Mouse (Mus musculus) hindbrain, postnatal 0 days (tissue): ENCODE measurements around the gene Top1. TPM values are rescaled to one million over a fixed set of nuclear protein-coding genes. Genes with fewer than 3 reads are reported as not detected.
"Not testable (repeated sequence)": the region's sequence is repeated elsewhere in the genome, so short reads cannot be mapped to it uniquely, and the experiment has no call there.

Experiments used
- ATAC-seq: fragments of 200-750 bp; cut with Nextera tagmentation; 2 replicates; pipeline ENCODE4 v1.8.0; 2017; ENCODE audit warnings: mild to moderate bottlenecking, moderate TSS enrichment, moderate library complexity
- DNase-seq: peaks from one replicate; pipeline ENCODE4 v3.0.0-alpha.2; 2015; ENCODE audit warnings: low spot score
- H3K27ac ChIP-seq: fragments of 300-500 bp; sonication (generic); 2 replicates; pipeline ENCODE4 v1.5.1; 2014; ENCODE audit warnings: mild to moderate bottlenecking
- H3K27me3 ChIP-seq: fragments of 300-500 bp; sonication (generic); 2 replicates; pipeline ENCODE4 v1.6.1; 2014; ENCODE audit warnings: low read length, mixed read lengths; ENCODE audit not compliant: insufficient read depth
- H3K36me3 ChIP-seq: fragments of 300-500 bp; sonication (generic); 2 replicates; pipeline ENCODE4 v1.6.1; 2014; ENCODE audit warnings: low read length, mixed read lengths; ENCODE audit not compliant: insufficient read depth
- H3K4me1 ChIP-seq: fragments of 300-500 bp; sonication (generic); 2 replicates; pipeline ENCODE4 v1.6.1; 2014; ENCODE audit warnings: antibody characterized with exemption, low read length, mixed read lengths; ENCODE audit not compliant: insufficient read depth
- H3K4me2 ChIP-seq: fragments of 300-500 bp; sonication (generic); 2 replicates; pipeline ENCODE4 v1.6.1; 2014; ENCODE audit warnings: low read depth, mild to moderate bottlenecking, low read length, moderate library complexity, mixed read lengths
- H3K4me3 ChIP-seq: fragments of 300-500 bp; sonication (generic); 2 replicates; pipeline ENCODE4 v1.5.1; 2014; ENCODE audit warnings: low read length
- H3K9ac ChIP-seq: fragments of 300-500 bp; sonication (generic); replicated peaks from 2 replicates; pipeline ENCODE4 v1.6.1; 2014; ENCODE audit warnings: mild to moderate bottlenecking, low read length, moderate library complexity, mixed read lengths
- H3K9me3 ChIP-seq: fragments of 300-500 bp; sonication (generic); 2 replicates; pipeline ENCODE4 v1.6.1; 2016; ENCODE audit warnings: low read length, mixed read lengths
- CTCF ChIP-seq: IDR thresholded peaks from 2 replicates; pipeline ENCODE4 v1.5.1; 2016; ENCODE audit warnings: antibody characterized with exemption, control low read depth, low read depth
- WGBS: fragments of 180-500 bp; shearing (Covaris S2); extraction: QIAGEN DNeasy Blood & Tissue Kit; methylation state at CpG from one replicate; pipeline ENCODE4 v1.1.7; 2014; 5-methylcytosine and 5-hydroxymethylcytosine counted together
- polyA plus RNA-seq: library from polyadenylated mRNA; unstranded; fragments of >200 nt; fragmentation: Nextera tagmentation; extraction: Ambion mirVana; gene quantifications from 2 replicates; pipeline ENCODE4 v1.2.1, GENCODE M21; 2015
- total RNA-seq: library from RNA; depleted of rRNA; stranded (reverse); fragments of >200 nt; gene quantifications from 2 replicates; pipeline ENCODE4 v1.2.3, GENCODE M21; 2014

Gene Top1
- total and polyA plus RNA-seq, 2 experiments from 2014 or later, result 28.8 to 44.9 TPM

- Histone ChIP-seq H3K4me1 (no peaks in the 10 kb centered on the region), H3K4me3 (no peak overlapping the region), H3K9ac (no peak overlapping the region), H3K9me3 (no peaks in the 10 kb centered on the region), H3K4me2 (no peak overlapping the region), H3K27me3 (no peaks in the 10 kb centered on the region), H3K27ac (no peak overlapping the region), H3K36me3 (no peaks in the 10 kb centered on the region)
- DNase-seq (no peak), ATAC-seq (no peak)
- no peak for TF ChIP-seq CTCF
Measured at GRCm38 (mm10) chr2:160658811-160659210, 13.1 kb downstream of the Top1 start.

DNA sequence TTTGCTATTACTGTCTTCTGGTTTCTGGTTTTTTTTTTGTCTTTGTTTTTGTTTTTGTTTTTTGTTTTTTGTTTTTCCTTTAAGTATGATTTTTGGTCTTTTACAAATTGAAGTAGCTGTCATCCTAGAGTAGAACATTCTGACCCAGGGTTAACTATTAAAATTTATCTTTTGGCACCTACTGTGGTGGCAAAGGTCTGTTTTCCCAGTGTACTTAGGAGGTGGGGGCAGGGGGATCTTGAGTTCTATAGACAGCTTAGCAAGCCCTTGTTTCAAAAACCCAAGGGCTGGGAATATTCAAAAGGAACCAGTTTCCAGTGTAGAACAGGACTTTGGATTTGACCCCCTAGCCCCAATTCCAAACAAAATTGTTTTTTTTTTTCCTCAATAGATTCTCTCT, 18.7 kb downstream of the Top1 start:
- no peak overlapping the region for H3K4me2 ChIP-seq
- no peak overlapping the region for H3K4me3 ChIP-seq
- no peak for TF ChIP-seq CTCF
- H3K4me1 ChIP-seq, result no peaks in the 10 kb centered on the region
- H3K9me3 ChIP-seq, result no peaks in the 10 kb centered on the region
- DNase-seq (no peak), ATAC-seq (no peak)
- no peak overlapping the region for H3K9ac ChIP-seq
- H3K27me3 ChIP-seq, result no peaks in the 10 kb centered on the region
- H3K36me3 ChIP-seq, result no peaks in the 10 kb centered on the region
- no peak overlapping the region for H3K27ac ChIP-seq

DNA sequence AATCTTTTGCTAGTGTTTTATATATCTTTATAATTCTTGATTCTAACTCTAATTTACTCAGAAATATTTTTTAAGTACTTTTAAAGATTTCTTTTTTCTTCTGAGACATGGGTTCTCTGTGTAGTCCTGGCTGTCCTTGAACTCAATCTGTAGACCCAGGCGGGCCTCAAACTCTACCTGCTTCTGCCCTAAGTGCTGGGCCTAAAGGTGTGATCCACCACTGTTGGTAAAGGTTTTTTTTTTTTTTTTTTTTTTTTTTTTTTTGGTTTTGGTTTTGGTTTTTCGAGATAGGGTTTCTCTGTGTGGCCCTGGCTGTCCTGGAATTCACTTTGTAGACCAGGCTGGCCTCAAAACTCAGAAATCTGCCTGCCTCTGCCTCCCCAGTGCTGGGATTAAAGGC, 19.3 kb downstream of the Top1 start:
- H3K9me3 ChIP-seq, H3K4me2 ChIP-seq, ATAC-seq, H3K27me3 ChIP-seq, H3K36me3 ChIP-seq, H3K9ac ChIP-seq, H3K4me3 ChIP-seq, DNase-seq, H3K27ac ChIP-seq, H3K4me1 ChIP-seq: not testable (repeated sequence)
- 96% methylated on average over 2 of the region's 2 CpGs for WGBS

DNA sequence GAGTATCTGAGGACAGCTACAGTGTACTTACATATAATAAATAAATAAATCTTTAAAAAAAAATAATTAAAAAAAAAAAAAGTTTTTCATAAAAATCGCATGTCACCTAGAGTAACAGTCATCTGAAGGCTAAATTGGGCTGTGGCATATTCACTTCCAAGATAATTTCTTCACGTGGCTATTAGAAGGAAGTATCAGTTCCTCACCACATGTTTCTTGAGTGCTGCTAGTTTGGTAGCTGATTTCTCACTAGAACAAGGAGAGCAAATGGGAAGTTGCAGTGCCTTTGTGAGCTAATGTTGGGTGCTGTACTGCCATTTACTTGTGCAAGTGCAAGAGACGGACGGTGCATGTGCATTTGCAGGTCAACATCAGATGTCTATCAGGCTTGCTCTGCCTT, 21.6 kb downstream of the Top1 start:
- Histone ChIP-seq H3K27me3 (no peaks in the 10 kb centered on the region), H3K27ac (no peak overlapping the region), H3K4me2 (no peak overlapping the region), H3K9ac (no peak overlapping the region), H3K36me3 (peaks cover 6% of the 10 kb centered on the region; the same call in 1 of the 2 replicates), H3K4me3 (no peak overlapping the region), H3K4me1 (no peaks in the 10 kb centered on the region), H3K9me3 (no peaks in the 10 kb centered on the region)
- 93% methylated on average over 4 of the region's 4 CpGs for WGBS
- TF ChIP-seq CTCF, result no peak
- DNase-seq (no peak), ATAC-seq (no peak)

- 61% methylated on average over 5 of the region's 5 CpGs for WGBS
- no peaks in the 10 kb centered on the region for H3K27me3 ChIP-seq
Measured at GRCm38 (mm10) chr2:160700271-160700670, 54.6 kb downstream of the Top1 start.

GRCm38 (mm10) chr2:160701603-160702002, 55.9 kb downstream of the Top1 start:
- no peaks in the 10 kb centered on the region for H3K4me1 ChIP-seq
- WGBS, result 86% methylated on average over 3 of the region's 3 CpGs
- H3K36me3 ChIP-seq, result peaks cover 41% of the 10 kb centered on the region
- no peak for ATAC-seq
- no peaks in the 10 kb centered on the region for H3K9me3 ChIP-seq
- no peak overlapping the region for H3K4me3 ChIP-seq
- H3K4me2 ChIP-seq, result no peak overlapping the region
- H3K27me3 ChIP-seq, result no peaks in the 10 kb centered on the region
- no peak for DNase-seq
- no peak overlapping the region for H3K27ac ChIP-seq
- no peak for TF ChIP-seq CTCF
- no peak overlapping the region for H3K9ac ChIP-seq

More at GRCm38 (mm10) chr2:160700271-160700670, 54.6 kb downstream of the Top1 start:
- H3K4me1 ChIP-seq, result no peaks in the 10 kb centered on the region
- no peak overlapping the region for H3K9ac ChIP-seq
- TF ChIP-seq CTCF, result no peak
- no peak overlapping the region for H3K27ac ChIP-seq
- H3K4me3 ChIP-seq, result no peak overlapping the region
- ATAC-seq (no peak), DNase-seq (no peak)
- H3K36me3 ChIP-seq, result peaks cover 38% of the 10 kb centered on the region
- no peak overlapping the region for H3K4me2 ChIP-seq
- H3K9me3 ChIP-seq, result no peaks in the 10 kb centered on the region

GRCm38 (mm10) chr2:160702824-160703223, 57.1 kb downstream of the Top1 start:
- Histone ChIP-seq H3K36me3 (peaks cover 47% of the 10 kb centered on the region), H3K4me3 (no peak overlapping the region), H3K27me3 (no peaks in the 10 kb centered on the region), H3K9me3 (no peaks in the 10 kb centered on the region), H3K4me1 (no peaks in the 10 kb centered on the region), H3K9ac (no peak overlapping the region), H3K4me2 (no peak overlapping the region), H3K27ac (no peak overlapping the region)
- no peak for TF ChIP-seq CTCF
- ATAC-seq (no peak), DNase-seq (no peak)
